Mouse (Mus musculus): ENCODE results near the gene Nxph3.

Gene Nxph3

DNA sequence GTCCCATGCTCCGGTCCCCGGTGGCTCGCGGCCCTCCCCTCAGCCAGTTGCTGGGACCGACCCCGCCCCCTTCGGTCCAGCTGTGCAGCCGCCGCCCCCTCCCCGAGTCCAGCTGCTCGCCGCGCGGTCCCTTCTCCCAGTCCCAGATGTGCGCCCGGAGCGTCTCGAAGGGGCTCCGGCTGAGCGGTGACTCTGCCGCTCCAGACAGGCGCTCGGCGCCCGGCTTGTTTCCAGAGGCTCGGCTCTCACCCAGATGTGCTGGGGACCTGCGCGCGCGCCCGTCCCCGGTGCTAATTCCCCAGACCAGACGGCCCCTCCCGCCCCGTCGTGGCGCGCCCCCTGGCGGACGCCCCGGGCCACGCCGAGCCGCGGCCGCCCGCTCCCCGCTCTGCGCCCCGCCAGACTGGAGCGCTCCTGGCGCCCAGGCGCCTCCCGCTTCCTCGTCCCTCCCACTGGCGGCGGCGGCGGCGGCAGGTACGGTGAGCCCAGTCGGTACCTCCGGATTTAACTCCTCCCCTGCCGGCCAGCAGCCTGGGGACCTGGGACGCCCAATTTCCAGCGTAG lies at the start of gene Nxph3:
Gene Nxph3 (minus strand): TSS at position 273 of the 564 bp plus-strand sequence.
- peak; percentile 79 for DNase-seq (ENCODE audit: low spot score)

DNA sequence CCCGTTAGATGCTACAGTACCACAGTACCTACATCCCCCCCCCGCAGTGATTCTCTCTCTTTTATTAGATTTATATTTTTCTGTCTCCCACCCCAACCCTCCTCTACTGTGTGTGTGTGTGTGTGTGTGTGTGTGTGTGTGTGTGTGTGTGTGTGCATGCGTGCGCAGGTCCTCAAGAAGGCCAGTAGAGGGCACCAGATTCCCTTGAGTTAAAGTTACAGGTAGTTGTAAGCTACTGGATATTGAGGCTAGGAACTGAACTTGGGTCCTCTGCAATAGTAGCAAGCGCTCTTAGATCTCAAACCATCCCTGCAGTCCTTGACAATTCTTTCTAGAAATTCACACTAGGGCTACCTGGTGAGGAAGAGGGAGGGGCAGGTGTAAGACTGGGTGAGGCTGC lies 49.5 kb upstream of the Nxph3 start:
- DNase-seq (ENCODE audit: low spot score) = no peak

DNA sequence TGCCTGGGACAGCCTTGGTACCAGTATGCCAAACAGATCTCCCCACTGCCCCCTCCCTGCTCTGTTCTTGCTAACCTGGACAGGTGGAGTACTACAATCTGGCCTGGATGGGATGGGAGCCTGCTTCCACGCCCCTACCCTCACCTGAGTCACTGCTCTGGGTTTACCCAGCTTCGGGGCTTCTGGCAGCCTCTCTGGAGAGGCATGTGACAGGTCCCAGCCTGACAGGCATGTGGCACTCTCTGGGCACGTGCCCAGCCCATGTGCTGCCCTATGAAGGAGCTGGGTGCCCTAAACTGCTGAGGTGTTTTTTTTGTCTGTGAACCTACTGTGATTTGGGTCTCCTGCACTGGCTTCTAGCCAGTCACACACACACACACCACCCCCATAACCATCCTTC lies 46.4 kb upstream of the Nxph3 start:
- peak; percentile 58 for DNase-seq (ENCODE audit: low spot score)

DNA sequence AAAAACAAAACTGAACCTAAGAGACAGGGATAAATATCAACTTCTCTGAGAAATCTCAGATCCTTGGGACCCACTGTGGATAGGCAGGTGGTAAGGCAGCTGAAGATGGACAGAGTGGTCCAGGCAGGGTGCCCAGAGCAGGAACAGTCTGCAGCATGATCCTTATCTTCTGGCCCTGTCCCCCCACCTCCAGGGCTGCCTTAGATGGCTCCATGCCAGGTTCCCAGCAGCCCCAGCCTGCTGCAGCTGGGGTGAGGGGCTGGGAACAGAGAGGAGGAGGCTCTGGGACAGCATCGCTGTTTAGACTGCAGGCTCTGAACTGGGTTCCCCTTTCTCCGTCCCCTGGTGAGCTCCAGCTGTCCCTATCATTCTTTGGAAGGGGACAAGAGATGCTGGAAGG lies 45.4 kb upstream of the Nxph3 start:
- peak; percentile 55 for DNase-seq (ENCODE audit: low spot score)

DNA sequence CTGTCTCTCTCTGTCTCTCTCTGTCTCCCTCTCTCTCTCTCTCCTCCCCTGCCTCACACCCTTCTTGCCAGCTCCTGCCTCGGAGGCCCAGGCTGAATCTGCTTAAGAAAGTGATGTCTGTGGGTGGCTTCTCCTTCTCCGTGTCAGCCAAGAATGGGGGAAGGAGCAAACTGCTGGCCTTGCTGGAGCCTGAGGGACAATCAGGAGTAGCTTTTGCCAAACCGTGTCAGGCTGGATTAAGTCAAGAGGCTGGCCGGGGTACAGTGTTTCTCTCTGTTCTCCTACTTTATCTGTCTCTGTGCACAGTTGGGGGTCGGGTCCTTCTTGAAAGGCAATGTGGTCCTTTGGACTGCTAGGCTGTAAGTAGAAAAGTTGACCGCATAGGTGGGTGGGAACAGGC lies 43.3 kb upstream of the Nxph3 start:
- no peak for DNase-seq (ENCODE audit: low spot score)

DNA sequence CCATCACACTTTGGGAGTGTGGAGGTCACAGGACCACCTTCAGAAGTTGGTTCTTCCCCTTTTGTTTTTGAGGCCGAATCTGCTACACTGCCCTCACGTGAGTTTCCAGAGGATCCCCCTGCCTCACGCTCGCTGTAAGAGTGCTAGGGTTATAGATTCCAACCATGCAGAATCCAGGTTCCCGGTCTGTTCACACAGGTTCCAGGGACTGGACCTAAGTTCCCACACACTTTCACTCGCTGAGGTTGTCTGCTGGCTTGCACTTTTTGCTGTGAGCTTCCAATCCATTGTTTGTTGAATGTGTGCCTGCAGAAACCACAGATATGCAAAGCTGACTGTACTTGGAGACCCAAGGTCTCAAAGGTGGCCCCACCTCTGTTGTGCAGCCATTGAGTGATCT lies 42.7 kb upstream of the Nxph3 start:
- DNase-seq (ENCODE audit: low spot score) = no peak

DNA sequence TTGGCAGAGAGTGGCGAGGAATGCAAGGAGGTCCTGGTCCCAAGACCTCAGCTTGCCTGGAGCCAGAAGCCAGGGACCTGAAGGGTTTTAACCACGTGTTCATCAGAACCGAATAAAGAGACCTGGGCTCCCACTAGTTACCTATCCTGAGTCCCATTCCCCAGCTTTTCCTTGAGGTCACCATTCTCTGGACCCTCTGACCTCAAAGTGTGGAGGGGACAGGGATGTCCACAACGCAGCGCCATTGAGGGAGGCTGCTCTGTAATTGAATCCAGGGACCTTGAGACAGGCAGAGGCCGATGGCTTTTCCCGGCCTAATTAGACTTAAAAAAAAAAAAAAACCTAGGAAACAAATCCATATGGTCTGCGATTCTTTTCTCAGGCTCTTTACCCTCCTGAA lies 40.9 kb upstream of the Nxph3 start:
- no peak for DNase-seq (ENCODE audit: low spot score)

DNA sequence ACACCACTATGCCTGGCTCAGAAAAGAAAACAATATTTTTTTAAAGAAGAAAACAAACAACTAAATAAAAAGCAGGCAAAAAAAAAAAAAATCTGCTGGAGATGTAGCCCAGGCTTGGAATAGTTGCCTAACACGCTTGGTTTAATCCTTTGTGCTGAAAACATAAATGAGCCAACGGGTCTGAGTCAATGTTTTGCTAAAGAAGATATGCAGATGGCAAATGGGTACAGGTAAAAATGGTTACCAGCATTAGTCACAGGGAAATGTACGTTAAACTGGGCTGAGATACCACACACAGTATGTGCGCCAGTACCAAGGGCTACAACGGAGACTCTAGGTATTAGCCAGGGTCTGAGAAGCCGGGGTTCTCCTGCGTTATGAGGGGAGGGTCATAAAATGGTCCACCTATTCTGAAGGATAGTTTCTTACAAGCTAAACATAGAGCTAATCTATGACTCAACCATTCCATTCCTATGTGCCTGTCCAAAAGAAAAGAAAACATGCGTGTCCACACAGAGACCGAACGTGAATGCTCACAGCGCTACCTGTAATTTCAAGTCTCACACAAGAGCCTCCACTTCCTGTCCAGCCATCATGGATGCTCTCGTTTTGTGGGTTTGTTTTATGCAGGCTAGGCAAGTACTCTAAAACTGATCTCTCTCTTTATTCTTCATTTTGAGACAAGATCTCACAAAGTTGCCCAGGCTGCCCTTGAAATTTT lies 36.1 kb upstream of the Nxph3 start:
- DNase-seq (ENCODE audit: low spot score) = no peak

DNA sequence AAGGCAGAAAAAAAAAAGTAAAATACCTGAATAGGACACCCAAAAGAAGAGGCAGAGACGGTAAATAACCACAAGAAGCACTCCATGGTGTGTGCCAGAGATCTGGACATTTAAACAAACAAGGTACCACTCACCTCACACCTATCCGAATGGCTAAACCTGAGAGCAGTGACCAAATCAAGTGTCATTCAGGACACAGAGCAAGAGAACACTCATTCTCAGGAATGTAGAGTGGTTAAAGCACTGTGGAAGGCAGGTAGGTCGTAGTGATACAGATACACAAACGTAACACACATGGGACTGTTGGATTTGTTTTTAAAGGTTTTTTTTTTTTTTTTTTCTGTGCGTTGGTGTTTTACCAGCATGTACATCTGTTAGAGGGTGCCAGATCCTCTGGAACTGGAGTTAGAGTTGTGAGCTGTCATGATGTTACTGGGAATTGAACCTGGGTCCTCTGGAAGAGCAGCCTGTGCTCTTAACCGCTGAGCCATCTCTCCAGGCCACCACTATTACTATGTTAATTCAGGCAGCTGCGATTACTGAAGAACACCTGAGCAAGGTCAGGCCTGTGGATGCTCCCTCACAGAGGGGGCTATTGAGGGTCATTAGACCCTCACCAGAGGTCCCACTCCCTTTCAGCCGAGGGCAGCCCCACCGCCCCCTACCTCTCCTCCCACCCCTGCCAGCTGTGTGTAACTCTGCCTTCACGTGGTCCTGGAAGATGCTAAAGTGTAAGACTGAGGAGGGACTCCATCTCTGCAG lies 31.8 kb upstream of the Nxph3 start:
- no peak for DNase-seq (ENCODE audit: low spot score)

DNA sequence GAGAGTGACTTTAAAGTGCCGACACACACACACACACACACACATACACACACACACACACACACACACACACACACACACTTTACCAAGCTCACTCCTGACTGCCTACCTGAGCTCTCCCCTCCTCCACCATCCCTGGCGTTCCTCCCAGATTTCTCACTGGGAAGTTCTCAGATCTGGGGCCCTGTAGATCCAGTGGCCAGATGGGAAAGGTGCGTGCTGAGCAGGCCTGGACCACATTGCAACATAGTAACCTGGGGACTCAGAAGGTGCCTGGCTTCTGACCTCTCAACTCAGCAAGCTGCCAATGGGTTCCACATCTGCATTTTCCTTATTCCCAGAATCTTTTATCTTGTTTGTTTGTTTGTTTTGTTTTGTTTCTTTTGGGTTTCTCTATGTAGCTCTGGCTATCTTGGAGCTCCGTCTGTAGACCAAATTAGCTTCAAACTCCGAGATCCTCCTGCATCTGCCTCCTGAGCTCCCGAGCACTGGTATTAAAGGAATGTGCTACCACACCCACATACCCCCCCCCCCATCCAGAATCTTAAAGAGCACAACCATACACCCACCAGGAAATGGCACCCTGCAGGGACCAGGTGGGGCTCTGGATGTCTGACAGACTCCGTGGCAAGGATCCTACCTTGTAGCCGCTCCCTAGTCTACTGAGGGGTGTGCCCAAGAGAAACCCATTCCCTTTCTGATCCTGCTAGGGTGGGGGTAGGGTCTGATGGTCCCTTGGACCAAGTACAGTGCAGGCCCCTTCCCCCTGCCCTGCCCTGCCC lies 30.4 kb upstream of the Nxph3 start:
- no peak for DNase-seq (ENCODE audit: low spot score)

DNA sequence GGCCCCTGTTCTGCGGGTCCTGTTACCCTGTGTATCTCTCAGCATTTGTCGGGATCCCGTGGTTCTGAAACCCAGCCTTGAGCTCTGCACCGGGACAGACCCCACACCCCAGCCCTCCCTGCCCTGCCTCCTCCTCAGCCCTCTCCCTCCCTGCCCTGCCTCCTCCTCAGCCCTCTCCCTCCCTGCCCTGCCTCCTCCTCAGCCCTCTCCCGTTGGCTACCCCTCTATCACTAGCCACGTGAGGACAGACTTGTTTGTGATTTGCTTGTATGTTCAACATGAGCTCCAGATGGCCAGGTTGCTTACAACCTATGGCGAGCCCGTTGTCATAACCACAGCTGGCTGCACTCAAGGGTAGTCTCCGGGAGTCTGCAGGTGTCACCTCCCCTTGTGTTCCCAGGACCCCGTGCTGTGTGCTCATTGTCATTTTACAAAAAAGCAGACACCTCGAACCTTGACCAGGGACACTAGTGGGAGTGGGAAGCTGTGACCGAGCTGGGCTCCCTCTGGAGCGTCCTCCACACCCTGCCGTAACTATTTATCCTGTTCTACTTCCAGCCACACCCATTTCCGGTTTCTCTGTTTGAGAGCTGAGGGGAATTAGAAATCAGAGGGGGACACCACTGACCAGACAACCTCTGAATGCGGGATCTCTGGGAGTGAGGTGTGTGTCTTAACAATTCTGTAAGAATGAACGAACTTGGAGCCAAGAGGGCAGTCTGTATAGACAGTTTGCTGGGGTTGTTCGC lies 26.4 kb upstream of the Nxph3 start:
- DNase-seq (ENCODE audit: low spot score) = no peak

DNA sequence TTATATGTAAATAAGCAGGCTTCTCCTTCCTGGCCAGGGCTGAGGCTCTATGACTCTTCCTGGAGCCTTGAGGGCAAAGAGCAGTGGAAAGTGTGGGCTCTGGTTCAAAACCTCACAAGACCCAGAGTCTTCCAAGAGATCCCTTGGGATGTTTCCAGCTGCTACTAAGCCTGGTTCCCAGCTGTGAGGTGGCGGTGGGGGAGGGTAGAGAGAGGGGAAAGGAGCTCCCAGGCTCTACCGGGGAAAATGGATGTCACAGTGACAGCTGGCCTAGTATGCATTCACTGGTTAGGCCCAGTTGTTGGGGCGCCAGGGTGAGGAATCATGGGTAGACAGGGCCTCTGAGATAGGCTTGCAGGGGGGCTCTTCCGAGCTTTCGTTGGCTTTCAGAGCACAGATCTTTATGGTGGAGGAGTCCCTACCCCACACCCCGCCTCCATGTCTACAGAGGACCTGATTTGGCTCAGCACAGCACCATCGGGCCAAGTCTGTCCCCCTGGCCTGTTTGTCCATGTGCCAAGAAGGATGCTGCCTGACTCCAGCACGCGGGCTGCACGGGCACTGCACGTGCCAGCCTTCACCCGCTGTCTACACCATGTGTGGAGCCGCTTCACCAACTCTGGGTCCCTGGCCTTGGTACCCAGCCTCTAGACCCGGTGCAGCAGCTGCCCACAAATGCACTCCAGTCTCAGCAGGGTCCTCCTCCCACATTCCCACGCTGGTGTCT lies 24.2 kb upstream of the Nxph3 start:
- DNase-seq (ENCODE audit: low spot score) = peak; percentile 43

DNA sequence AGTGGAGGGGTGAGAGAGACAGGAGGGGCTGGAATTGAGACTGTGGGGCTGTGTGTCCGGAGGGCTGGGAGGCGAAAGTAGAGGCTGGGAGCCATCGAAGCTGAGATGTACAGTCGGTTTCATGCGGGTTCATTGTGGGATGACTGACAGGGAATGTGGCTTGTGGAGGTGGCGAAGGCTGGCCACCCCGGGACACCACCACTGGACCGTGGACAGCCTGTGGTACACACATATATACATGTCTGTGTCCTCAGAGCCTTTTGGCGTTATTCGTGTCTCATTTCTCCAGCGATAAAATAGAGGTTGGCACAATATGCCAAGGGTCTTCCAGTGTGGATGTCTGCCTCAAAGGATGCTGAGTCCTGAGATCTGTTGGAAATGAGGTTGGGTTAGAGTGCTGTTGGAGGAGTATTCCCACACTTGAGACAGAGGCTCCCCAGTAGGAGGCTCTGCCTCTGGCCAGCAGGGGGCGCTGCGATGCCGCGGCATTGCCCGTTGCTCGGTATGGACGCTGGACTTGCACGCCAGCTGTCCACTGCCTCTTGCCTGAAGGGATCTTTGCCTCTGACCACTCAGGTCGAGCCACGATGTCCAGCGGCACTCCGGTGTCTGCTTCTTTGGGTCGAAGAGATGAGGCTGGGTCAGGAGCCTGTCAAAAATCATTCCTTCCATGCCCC lies 19.3 kb upstream of the Nxph3 start:
- peak; percentile 91 for DNase-seq (ENCODE audit: low spot score)

DNA sequence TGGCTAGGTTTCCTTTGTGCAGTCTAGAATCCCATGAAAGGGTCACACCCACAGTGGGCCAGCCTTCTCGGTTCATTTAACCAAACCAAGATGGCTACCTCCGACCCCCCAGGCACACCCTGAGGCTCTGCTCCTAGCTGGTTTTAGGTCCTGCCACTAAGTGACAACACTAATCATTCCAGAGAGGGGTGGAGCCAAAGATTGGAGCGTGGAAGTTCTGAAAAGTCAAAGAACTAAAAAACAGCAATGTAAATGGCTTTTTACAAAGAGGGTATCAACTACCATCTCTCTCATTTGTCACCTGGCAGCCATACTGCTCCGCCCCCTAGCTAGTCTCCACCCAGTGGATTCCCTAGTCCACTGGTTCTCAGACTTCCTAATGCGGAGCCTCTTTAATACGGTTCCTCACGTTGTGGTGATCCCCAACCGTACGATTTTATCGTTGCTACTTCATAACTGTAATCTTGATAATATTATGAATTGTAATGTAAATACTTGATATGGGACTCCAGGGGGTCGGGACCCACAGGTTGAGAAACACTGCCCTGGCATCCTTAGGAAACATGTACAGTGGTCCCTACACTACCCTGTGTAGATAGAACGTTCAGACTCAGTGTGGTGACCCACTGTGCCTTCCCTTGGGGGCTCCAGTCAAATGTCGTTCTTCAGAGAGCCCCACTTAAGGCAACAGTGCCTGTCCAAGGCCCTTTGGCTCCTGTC lies 18.1 kb upstream of the Nxph3 start:
- no peak for DNase-seq (ENCODE audit: low spot score)

DNA sequence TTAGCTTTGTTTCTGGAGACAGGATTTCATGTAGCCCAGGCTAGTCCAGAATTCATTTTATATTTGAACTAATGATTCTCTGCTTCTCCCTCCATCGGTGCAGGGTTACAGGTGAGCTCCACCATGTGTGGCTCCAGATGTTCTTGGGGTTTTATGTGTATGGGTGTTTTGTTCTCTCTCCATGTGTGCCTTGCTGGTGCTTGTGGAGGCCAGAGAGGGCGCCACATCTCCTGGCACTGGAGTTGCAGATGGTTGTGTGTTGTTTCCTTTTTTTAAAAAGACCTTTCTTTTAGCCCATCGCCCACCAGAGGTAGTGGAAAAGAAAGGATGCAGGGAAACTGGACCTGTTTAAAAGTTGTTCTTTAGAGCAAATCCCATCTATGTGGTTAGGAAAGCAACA lies 13.9 kb upstream of the Nxph3 start:
- DNase-seq (ENCODE audit: low spot score) = no peak

DNA sequence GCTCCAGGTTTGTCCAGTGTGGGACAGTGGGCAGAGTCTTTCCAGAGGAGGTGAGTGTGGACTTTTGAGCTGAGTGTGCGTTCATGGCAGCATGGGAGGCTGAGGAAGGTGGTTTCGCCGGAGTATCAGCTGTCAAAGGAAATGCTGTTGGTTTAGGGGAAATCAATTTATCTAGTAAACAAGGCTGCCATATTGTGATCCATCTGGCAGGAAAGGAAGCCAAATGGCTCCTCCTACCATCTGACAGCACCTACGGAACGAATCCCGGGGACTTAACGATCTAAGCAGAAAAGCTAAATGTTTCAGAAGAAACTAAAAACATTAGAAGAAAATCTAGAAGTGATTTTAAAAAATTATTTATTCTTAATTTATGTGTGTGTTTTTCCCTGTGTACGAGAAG lies 12.9 kb upstream of the Nxph3 start:
- no peak for DNase-seq (ENCODE audit: low spot score)

DNA sequence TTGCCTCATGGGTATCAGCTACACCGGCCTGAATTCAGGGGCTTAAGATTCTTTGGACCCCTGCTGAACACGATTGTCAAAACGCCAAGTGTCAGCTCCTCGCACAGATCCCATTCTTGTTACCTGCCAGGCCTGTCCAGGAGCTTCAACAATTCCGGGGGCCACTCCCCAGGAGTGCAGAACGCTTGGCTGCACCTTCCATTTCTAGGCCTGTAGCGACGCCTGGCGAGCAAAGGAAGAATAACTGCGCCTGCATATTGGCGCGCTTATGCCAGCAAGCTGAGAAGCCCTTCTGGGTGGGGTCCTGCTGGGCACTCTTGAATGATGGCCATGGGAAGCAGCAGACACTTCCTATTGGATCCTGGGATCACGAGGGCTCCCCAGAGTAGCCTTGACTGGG lies 7.2 kb upstream of the Nxph3 start:
- peak; percentile 73 for DNase-seq (ENCODE audit: low spot score)

DNA sequence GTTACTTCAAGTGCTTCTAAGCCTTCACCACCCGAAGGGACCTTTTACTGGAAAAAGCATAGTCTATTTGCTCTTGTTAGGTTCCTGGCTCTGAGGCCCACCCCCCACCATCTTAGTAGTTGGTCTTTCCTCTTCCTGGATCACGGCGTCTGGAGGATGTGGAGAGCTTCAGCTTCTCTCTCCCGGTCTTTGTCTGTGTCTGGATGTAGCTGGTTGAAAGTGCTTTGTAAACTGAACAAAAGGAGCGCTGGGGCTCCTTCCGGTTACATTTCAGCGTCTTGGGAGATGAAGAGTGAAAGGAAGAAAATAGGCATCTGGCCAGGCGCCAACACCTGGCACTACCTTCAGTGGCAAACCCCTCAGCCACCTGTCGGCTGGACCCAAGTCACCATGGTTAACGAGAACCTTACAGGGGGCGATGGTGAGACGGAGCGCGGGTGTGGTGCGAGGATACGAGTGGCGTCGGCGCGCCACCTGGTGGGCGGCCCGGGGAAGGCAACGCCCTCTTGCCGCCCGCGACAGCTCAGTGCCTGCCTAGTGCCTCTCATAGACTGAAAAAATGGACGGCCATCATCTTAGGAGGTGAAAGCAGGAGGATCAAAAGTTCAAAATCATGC lies 6.2 kb upstream of the Nxph3 start:
- peak; percentile 84 for DNase-seq (ENCODE audit: low spot score)

DNA sequence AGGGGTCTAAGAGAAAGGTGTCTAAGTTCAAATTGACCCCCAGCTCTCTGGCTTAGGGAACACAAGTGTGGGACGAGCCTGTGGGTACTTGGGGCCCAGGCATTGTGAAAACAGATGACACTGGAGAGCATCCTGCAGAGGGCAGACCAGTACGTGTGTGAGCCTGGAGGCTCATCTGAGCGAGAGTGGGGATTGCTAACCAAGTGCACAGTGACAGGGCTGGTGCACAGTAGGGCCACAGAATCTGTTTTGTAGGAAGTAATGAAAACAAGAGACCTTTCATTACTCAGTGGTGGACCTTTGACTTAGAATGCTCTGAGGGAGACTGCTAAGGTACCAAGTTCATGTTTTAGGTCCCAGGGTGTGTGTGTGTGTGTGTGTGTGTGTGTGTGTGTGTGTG lies 5.6 kb upstream of the Nxph3 start:
- no peak for DNase-seq (ENCODE audit: low spot score)

DNA sequence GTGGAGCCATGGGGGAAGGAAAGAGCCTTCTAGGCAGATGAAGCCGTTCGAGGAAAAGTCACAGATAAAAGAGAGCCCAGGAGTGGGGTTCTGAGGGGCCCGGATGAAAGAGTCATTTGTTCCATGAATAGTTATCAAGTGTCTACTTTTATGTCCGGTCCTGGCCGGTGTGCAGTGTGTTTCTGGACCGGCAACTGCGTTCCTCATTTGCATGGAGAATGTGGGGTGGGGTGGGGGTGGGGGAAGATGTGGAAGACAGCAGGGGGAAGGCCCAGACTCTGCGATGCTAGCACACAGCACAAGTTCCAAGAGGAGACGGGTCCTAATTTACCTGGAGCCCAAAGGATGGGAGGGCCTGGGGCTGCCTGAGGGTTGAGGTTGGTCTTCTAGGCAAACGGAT lies 4.9 kb upstream of the Nxph3 start:
- DNase-seq (ENCODE audit: low spot score) = no peak

All from MN1 (cell line).